Mouse (Mus musculus) liver, embryonic 11.5 days (tissue): ENCODE measurements at regions not wholly inside any gene's neighbourhood (a gene's known extent, or its start where the extent isn't known, plus 50 kb on each side); places are given as distances from the start of the nearest gene placed in this dataset.

Source experiments
- ATAC-seq: fragments of 200-750 bp; cut with Nextera tagmentation; replicated peaks from 2 replicates; pipeline ENCODE4 v1.8.0; 2017; ENCODE audit warnings: moderate number of reproducible peaks, mild to moderate bottlenecking, moderate TSS enrichment, moderate library complexity; ENCODE audit not compliant: low FRiP score
- DNase-seq: peaks from one replicate; pipeline ENCODE4 v3.0.0-alpha.2; 2017; ENCODE audit warnings: low spot score
- H3K27ac ChIP-seq: fragments of 300-500 bp; sonication (generic); 2 replicates; pipeline ENCODE4 v1.5.1; 2014; ENCODE audit warnings: mild to moderate bottlenecking, low read depth, low read length, control low read depth
- H3K27me3 ChIP-seq: fragments of 300-500 bp; sonication (generic); replicated peaks from 2 replicates; pipeline ENCODE4 v1.6.1; 2014; ENCODE audit warnings: low read length, mixed read lengths; ENCODE audit not compliant: control insufficient read depth, insufficient read depth
- H3K36me3 ChIP-seq: fragments of 300-500 bp; sonication (generic); 2 replicates; pipeline ENCODE4 v1.6.1; 2014; ENCODE audit warnings: mild to moderate bottlenecking, low read length, moderate library complexity, mixed read lengths; ENCODE audit not compliant: control insufficient read depth, insufficient read depth
- H3K4me1 ChIP-seq: fragments of 300-500 bp; sonication (generic); replicated peaks from 2 replicates; pipeline ENCODE4 v1.6.1; 2014; ENCODE audit warnings: low read length, mixed read lengths; ENCODE audit not compliant: control insufficient read depth, insufficient read depth
- H3K4me2 ChIP-seq: fragments of 300-500 bp; sonication (generic); 2 replicates; pipeline ENCODE4 v1.6.1; 2014; ENCODE audit warnings: mild to moderate bottlenecking, control low read depth, moderate library complexity
- H3K4me3 ChIP-seq: fragments of 300-500 bp; sonication (generic); 2 replicates; pipeline ENCODE4 v1.5.1; 2014; ENCODE audit warnings: low read depth, low read length, control low read depth
- H3K9ac ChIP-seq: fragments of 300-500 bp; sonication (generic); 2 replicates; pipeline ENCODE4 v1.6.1; 2014; ENCODE audit warnings: low read depth, low read length, control low read depth
- H3K9me3 ChIP-seq: fragments of 300-500 bp; sonication (generic); 2 replicates; pipeline ENCODE4 v1.6.1; 2016; ENCODE audit warnings: low read length, inconsistent platforms, mixed read lengths; ENCODE audit not compliant: control insufficient read depth
- WGBS: fragments of 180-500 bp; shearing (Covaris S2); extraction: QIAGEN DNeasy Blood & Tissue Kit; methylation state at CpG from one replicate; pipeline ENCODE4 v1.1.7; 2014; 5-methylcytosine and 5-hydroxymethylcytosine counted together

GRCm38 (mm10) chr6:31260645-31261345, 137.7 kb upstream of the Mkln1 start:
- H3K4me3 ChIP-seq = no peak overlapping the region
- no peak overlapping the region for H3K4me2 ChIP-seq
- no peaks in the 10 kb centered on the region for H3K9me3 ChIP-seq
- WGBS = 80% methylated on average over 10 of the region's 10 CpGs
- ATAC-seq = no peak
- H3K27ac ChIP-seq = no peak overlapping the region
- H3K27me3 ChIP-seq = no peaks in the 10 kb centered on the region
- no peaks in the 10 kb centered on the region for H3K4me1 ChIP-seq
- H3K36me3 ChIP-seq = no peaks in the 10 kb centered on the region
- H3K9ac ChIP-seq = no peak overlapping the region
- no peak for DNase-seq

GRCm38 (mm10) chr6:31261797-31262540, 136.6 kb upstream of the Mkln1 start:
- ATAC-seq (no peak), DNase-seq (no peak)
- Histone ChIP-seq H3K9ac (no peak overlapping the region), H3K4me1 (no peaks in the 10 kb centered on the region), H3K9me3 (no peaks in the 10 kb centered on the region), H3K4me3 (no peak overlapping the region), H3K27ac (no peak overlapping the region), H3K4me2 (no peak overlapping the region), H3K27me3 (no peaks in the 10 kb centered on the region), H3K36me3 (no peaks in the 10 kb centered on the region)
- 87% methylated on average over 15 of the region's 15 CpGs for WGBS

GRCm38 (mm10) chr6:31262651-31263050, 135.9 kb upstream of the Mkln1 start:
- no peak overlapping the region for H3K4me3 ChIP-seq
- no peaks in the 10 kb centered on the region for H3K4me1 ChIP-seq
- ATAC-seq (no peak), DNase-seq (no peak)
- no peaks in the 10 kb centered on the region for H3K9me3 ChIP-seq
- no peak overlapping the region for H3K27ac ChIP-seq
- H3K9ac ChIP-seq = no peak overlapping the region
- H3K27me3 ChIP-seq = no peaks in the 10 kb centered on the region
- no peak overlapping the region for H3K4me2 ChIP-seq
- no peaks in the 10 kb centered on the region for H3K36me3 ChIP-seq
- 81% methylated on average over 8 of the region's 8 CpGs for WGBS

GRCm38 (mm10) chr6:31263821-31264220, 134.7 kb upstream of the Mkln1 start:
- no peak for DNase-seq
- whole genome bisulfite sequencing = 85% methylated on average over 6 of the region's 6 CpGs
- Histone ChIP-seq H3K4me2 (no peak overlapping the region), H3K4me1 (no peaks in the 10 kb centered on the region), H3K27ac (no peak overlapping the region), H3K27me3 (no peaks in the 10 kb centered on the region), H3K4me3 (no peak overlapping the region), H3K9ac (no peak overlapping the region), H3K9me3 (no peaks in the 10 kb centered on the region), H3K36me3 (no peaks in the 10 kb centered on the region)
- no peak for ATAC-seq

- Histone ChIP-seq H3K27me3 (no peaks in the 10 kb centered on the region; the same call in 1 of the 2 replicates), H3K4me2 (no peak overlapping the region), H3K4me3 (no peak overlapping the region), H3K9ac (no peak overlapping the region), H3K4me1 (no peaks in the 10 kb centered on the region), H3K27ac (no peak overlapping the region), H3K36me3 (no peaks in the 10 kb centered on the region), H3K9me3 (no peaks in the 10 kb centered on the region)
- 56% methylated on average over 17 of the region's 17 CpGs for WGBS
- DNase-seq = no peak
- no peak for ATAC-seq
Observed at GRCm38 (mm10) chr6:31266441-31267040, 132.0 kb upstream of the Mkln1 start.

GRCm38 (mm10) chr6:31268057-31268456, 130.5 kb upstream of the Mkln1 start:
- ATAC-seq = no peak
- no peak for DNase-seq
- no peaks in the 10 kb centered on the region; the same call in 1 of the 2 replicates for H3K27me3 ChIP-seq
- WGBS = 48% methylated on average over 2 of the region's 2 CpGs
- H3K4me1 ChIP-seq = no peaks in the 10 kb centered on the region
- H3K4me3 ChIP-seq = no peak overlapping the region
- H3K36me3 ChIP-seq = no peaks in the 10 kb centered on the region
- no peak overlapping the region for H3K9ac ChIP-seq
- H3K4me2 ChIP-seq = no peak overlapping the region
- no peak overlapping the region for H3K27ac ChIP-seq
- no peaks in the 10 kb centered on the region for H3K9me3 ChIP-seq

GRCm38 (mm10) chr6:31273816-31274215, 124.7 kb upstream of the Mkln1 start:
- H3K27ac ChIP-seq = no peak overlapping the region
- H3K4me1 ChIP-seq = no peaks in the 10 kb centered on the region
- no peaks in the 10 kb centered on the region; the same call in 1 of the 2 replicates for H3K27me3 ChIP-seq
- 58% methylated on average over 5 of the region's 5 CpGs for WGBS
- H3K9ac ChIP-seq = no peak overlapping the region
- ATAC-seq (no peak), DNase-seq (no peak)
- no peaks in the 10 kb centered on the region for H3K36me3 ChIP-seq
- H3K4me3 ChIP-seq = no peak overlapping the region
- no peak overlapping the region for H3K4me2 ChIP-seq
- H3K9me3 ChIP-seq = no peaks in the 10 kb centered on the region

- Histone ChIP-seq H3K27me3 (no peaks in the 10 kb centered on the region), H3K4me1 (no peaks in the 10 kb centered on the region), H3K9ac (no peak overlapping the region), H3K4me2 (no peak overlapping the region), H3K36me3 (no peaks in the 10 kb centered on the region), H3K9me3 (no peaks in the 10 kb centered on the region), H3K4me3 (no peak overlapping the region), H3K27ac (no peak overlapping the region)
- no peak for DNase-seq
- 19% methylated on average over 11 of the region's 11 CpGs for WGBS
- ATAC-seq = no peak
Observed at GRCm38 (mm10) chr6:31274236-31274635, 124.3 kb upstream of the Mkln1 start.
